17 mouse cellular contexts compared by ENCODE assay signal in the genomic region with DNA sequence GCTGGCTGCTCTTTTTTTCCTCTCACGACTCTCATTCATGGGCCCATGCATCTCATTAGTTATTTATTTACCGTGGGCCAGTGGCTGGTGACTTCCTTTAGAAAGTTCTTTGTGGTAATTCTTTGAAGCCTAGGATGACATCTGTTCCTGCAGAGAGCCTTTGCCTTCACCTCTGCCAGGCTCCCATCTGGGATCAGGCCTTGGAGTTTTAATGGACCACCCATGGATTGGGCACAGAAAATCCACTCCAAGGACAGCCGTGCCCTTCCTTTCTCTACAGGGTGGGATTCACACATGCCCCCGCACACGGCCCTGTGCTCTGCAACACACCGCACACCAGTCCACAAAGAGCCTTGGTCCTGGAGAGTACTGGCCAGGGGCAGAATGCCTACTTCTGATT. TPM values are rescaled to one million over a fixed set of nuclear protein-coding genes. Genes with fewer than 3 reads are reported as not detected.
A peak's percentile ranks its signal among the peaks of the same experiment; 100 is the strongest.
DNase-seq lines count a peak whose midpoint lies in the region; ATAC-seq lines count a peak whose summit lies in the region.
"Had no signal": no experiment of that assay in that cellular context is flagged by ENCODE, and none has a peak within 500 bp of the region (broad histone marks: within the 10 kb centered on the region; RNA-seq: fewer than 3 reads in every experiment).

No protein-coding gene starts in this region.

- 0 out of 2 replicates have a peak, but pooled peaks cover 6% of the 10 kb centered on the region for H3K4me1 ChIP-seq in midbrain, embryonic 12.5 days
- 0 out of 2 replicates have a peak, but pooled peaks cover 2% of the 10 kb centered on the region for H3K4me1 ChIP-seq in midbrain, embryonic 14.5 days (ENCODE audit: control insufficient read depth, insufficient read depth, low read length)
- H3K4me1 ChIP-seq in forebrain, embryonic 14.5 days (ENCODE audit: control insufficient read depth, insufficient read depth, low read length): no peaks in the 10 kb centered on the region
- peaks cover 7% of the 10 kb centered on the region for H3K4me1 ChIP-seq in hindbrain, embryonic 10.5 days (replicated peaks)
- peaks cover 25% of the 10 kb centered on the region for H3K4me1 ChIP-seq in limb, embryonic 10.5 days
- H3K4me1 ChIP-seq: limb, embryonic 15.5 days had no signal

- peak; percentile 68; the same call in 1 of the 2 replicates for ATAC-seq in midbrain, embryonic 12.5 days (ENCODE audit: low FRiP score, low read depth)
- no peak for ATAC-seq in midbrain, embryonic 14.5 days (ENCODE audit: low FRiP score, low TSS enrichment)
- peak; percentile 72 for ATAC-seq in forebrain, embryonic 14.5 days
- ATAC-seq: intestine, embryonic 16.5 days had no signal

- no peak overlapping the region for H3K9ac ChIP-seq in midbrain, embryonic 12.5 days (replicated peaks)
- H3K9ac ChIP-seq in midbrain, embryonic 14.5 days (replicated peaks; ENCODE audit: low read length): no peak overlapping the region
- no peak overlapping the region for H3K9ac ChIP-seq in forebrain, embryonic 14.5 days (ENCODE audit: low read length)
- H3K9ac ChIP-seq: limb, embryonic 15.5 days had no signal

- H3K4me3 ChIP-seq in midbrain, embryonic 12.5 days: no peak overlapping the region
- H3K4me3 ChIP-seq in midbrain, embryonic 14.5 days (replicated peaks; ENCODE audit: low read depth, low read length): no peak overlapping the region
- H3K4me3 ChIP-seq in forebrain, embryonic 14.5 days (ENCODE audit: low read depth, low read length): no peak overlapping the region
- no peak overlapping the region for H3K4me3 ChIP-seq in hindbrain, embryonic 10.5 days
- H3K4me3 ChIP-seq in limb, embryonic 10.5 days: no peak overlapping the region
- H3K4me3 ChIP-seq: left cerebral cortex, adult 2 months; limb, embryonic 15.5 days; myocyte had no signal

- WGBS in midbrain, embryonic 12.5 days: 27% methylated on average over 6 of the region's 6 CpGs
- 19% methylated on average over 6 of the region's 6 CpGs for WGBS in midbrain, embryonic 14.5 days
- WGBS in forebrain, embryonic 14.5 days: 24% methylated on average over 6 of the region's 6 CpGs
- 34% methylated on average over 6 of the region's 6 CpGs for WGBS in hindbrain, embryonic 10.5 days
- WGBS in limb, embryonic 10.5 days: 58% methylated on average over 6 of the region's 6 CpGs

- H3K27me3 ChIP-seq in midbrain, embryonic 12.5 days: no peaks in the 10 kb centered on the region
- H3K27me3 ChIP-seq in midbrain, embryonic 14.5 days (ENCODE audit: control insufficient read depth, insufficient read depth, low read length): no peaks in the 10 kb centered on the region
- H3K27me3 ChIP-seq in forebrain, embryonic 14.5 days (replicated peaks; ENCODE audit: control insufficient read depth, insufficient read depth, low read length): no peaks in the 10 kb centered on the region
- no peaks in the 10 kb centered on the region for H3K27me3 ChIP-seq in hindbrain, embryonic 10.5 days (ENCODE audit: insufficient read depth, poor library complexity, severe bottlenecking)
- H3K27me3 ChIP-seq in limb, embryonic 10.5 days (ENCODE audit: low read depth, poor library complexity, severe bottlenecking): no peaks in the 10 kb centered on the region
- H3K27me3 ChIP-seq: limb, embryonic 15.5 days had no signal

- H3K9me3 ChIP-seq in midbrain, embryonic 12.5 days: no peaks in the 10 kb centered on the region
- H3K9me3 ChIP-seq in midbrain, embryonic 14.5 days (ENCODE audit: control insufficient read depth, low read length): no peaks in the 10 kb centered on the region
- no peaks in the 10 kb centered on the region for H3K9me3 ChIP-seq in forebrain, embryonic 14.5 days (replicated peaks; ENCODE audit: control insufficient read depth, low read length)
- H3K9me3 ChIP-seq in hindbrain, embryonic 10.5 days: no peaks in the 10 kb centered on the region
- no peaks in the 10 kb centered on the region for H3K9me3 ChIP-seq in limb, embryonic 10.5 days (replicated peaks)
- H3K9me3 ChIP-seq: limb, embryonic 15.5 days had no signal

- no peak for DNase-seq in midbrain, embryonic 14.5 days
- DNase-seq in forebrain, embryonic 14.5 days (ENCODE audit: low spot score): peak; percentile 72
- peak; percentile 17 for DNase-seq in hindbrain, embryonic 10.5 days (ENCODE audit: low spot score)
- no peak for DNase-seq in limb, embryonic 10.5 days (ENCODE audit: low spot score)
- DNase-seq in urinary bladder, postnatal 4 days (ENCODE audit: low spot score in 2 of 2): no peak
- no peak for DNase-seq in ovary, postnatal 14 days (ENCODE audit: low spot score)
- no peak for DNase-seq in right cerebral cortex, postnatal 25 days
- DNase-seq: cerebellum, adult 9-11 months; heart, postnatal 14 days; lung, postnatal 10 days; thymus, postnatal 4 days had no signal

- H3K4me2 ChIP-seq in midbrain, embryonic 12.5 days (replicated peaks): no peak overlapping the region
- no peak overlapping the region for H3K4me2 ChIP-seq in midbrain, embryonic 14.5 days (ENCODE audit: low read length)
- H3K4me2 ChIP-seq in forebrain, embryonic 14.5 days (ENCODE audit: low read length): no peak overlapping the region
- H3K4me2 ChIP-seq: heart, embryonic 11.5 days; limb, embryonic 15.5 days had no signal

- H3K27ac ChIP-seq in midbrain, embryonic 12.5 days (replicated peaks): 0 out of 2 replicates have a peak overlapping the region, but pooled peaks have one; percentile 30
- H3K27ac ChIP-seq in midbrain, embryonic 14.5 days (replicated peaks; ENCODE audit: low read depth, low read length): no peak overlapping the region
- no peak overlapping the region for H3K27ac ChIP-seq in forebrain, embryonic 14.5 days (ENCODE audit: low read depth, low read length)
- H3K27ac ChIP-seq in hindbrain, embryonic 10.5 days: no peak overlapping the region
- H3K27ac ChIP-seq in limb, embryonic 10.5 days: peak overlapping the region; percentile 57
- H3K27ac ChIP-seq: left cerebral cortex, adult 2 months; limb, embryonic 15.5 days had no signal

- no peaks in the 10 kb centered on the region for H3K36me3 ChIP-seq in midbrain, embryonic 12.5 days
- H3K36me3 ChIP-seq in midbrain, embryonic 14.5 days (ENCODE audit: control insufficient read depth, insufficient read depth, low read length): no peaks in the 10 kb centered on the region
- no peaks in the 10 kb centered on the region for H3K36me3 ChIP-seq in forebrain, embryonic 14.5 days (ENCODE audit: control insufficient read depth, insufficient read depth, low read length)
- H3K36me3 ChIP-seq in hindbrain, embryonic 10.5 days: peaks cover 17% of the 10 kb centered on the region
- peaks cover 27% of the 10 kb centered on the region for H3K36me3 ChIP-seq in limb, embryonic 10.5 days

RNA-seq across cellular contexts. Expression of a gene that starts 24.3 kb away (rescaled TPM):
- polyA plus RNA-seq in midbrain, embryonic 12.5 days (2016; fragmentation: Nextera tagmentation; extraction: Ambion mirVana): 5.2 and 6.3 TPM in 2 replicates
- 8.0 and 8.2 TPM in 2 replicates for polyA plus RNA-seq in midbrain, embryonic 14.5 days (2014; fragmentation: Nextera tagmentation; extraction: Ambion mirVana)
- polyA plus RNA-seq in forebrain, embryonic 14.5 days (2014; fragmentation: Nextera tagmentation; extraction: Ambion mirVana): 5.7 and 6.4 TPM in 2 replicates
- polyA plus RNA-seq in hindbrain, embryonic 10.5 days (2016; fragmentation: Nextera tagmentation; extraction: Ambion mirVana): 6.8 and 8.3 TPM in 2 replicates
- 8.8 and 11.6 TPM in 2 replicates for polyA plus RNA-seq in limb, embryonic 10.5 days (2016; fragmentation: Nextera tagmentation; extraction: Ambion mirVana)

Comparison
In these comparisons a context has a peak if more than half of its experiments do, and no peak if none do; other contexts are left out.
1. H3K27ac ChIP-seq: peak in midbrain, embryonic 12.5 days (single experiment) and limb, embryonic 10.5 days (single experiment); none in midbrain, embryonic 14.5 days (single experiment), forebrain, embryonic 14.5 days (single experiment) and hindbrain, embryonic 10.5 days (single experiment).
2. DNase-seq: peak in forebrain, embryonic 14.5 days (single experiment) and hindbrain, embryonic 10.5 days (single experiment); none in midbrain, embryonic 14.5 days (single experiment), limb, embryonic 10.5 days (single experiment), urinary bladder, postnatal 4 days (0 of 2), ovary, postnatal 14 days (single experiment) and right cerebral cortex, postnatal 25 days (single experiment).